Mouse (Mus musculus) thymus, adult 2 months (tissue): ENCODE measurements around the gene Oprl1.

ENCODE experiments used
- CTCF ChIP-seq: fragments of 200-500 bp; IDR thresholded peaks from 2 replicates; pipeline ENCODE4 v1.5.1; 2012; ENCODE audit warnings: mild to moderate bottlenecking, control low read depth, low read length, moderate library complexity, borderline replicate concordance; ENCODE audit not compliant: control insufficient read depth, poor library complexity, insufficient read depth; ENCODE audit errors: extremely low read depth
- POLR2A ChIP-seq: fragments of 200-500 bp; IDR thresholded peaks from 2 replicates; pipeline ENCODE4 v1.6.1; 2012; ENCODE audit warnings: mild to moderate bottlenecking, low read length, control low read depth, moderate library complexity; ENCODE audit not compliant: control insufficient read depth, poor library complexity, insufficient read depth; ENCODE audit errors: extremely low read depth

DNA sequence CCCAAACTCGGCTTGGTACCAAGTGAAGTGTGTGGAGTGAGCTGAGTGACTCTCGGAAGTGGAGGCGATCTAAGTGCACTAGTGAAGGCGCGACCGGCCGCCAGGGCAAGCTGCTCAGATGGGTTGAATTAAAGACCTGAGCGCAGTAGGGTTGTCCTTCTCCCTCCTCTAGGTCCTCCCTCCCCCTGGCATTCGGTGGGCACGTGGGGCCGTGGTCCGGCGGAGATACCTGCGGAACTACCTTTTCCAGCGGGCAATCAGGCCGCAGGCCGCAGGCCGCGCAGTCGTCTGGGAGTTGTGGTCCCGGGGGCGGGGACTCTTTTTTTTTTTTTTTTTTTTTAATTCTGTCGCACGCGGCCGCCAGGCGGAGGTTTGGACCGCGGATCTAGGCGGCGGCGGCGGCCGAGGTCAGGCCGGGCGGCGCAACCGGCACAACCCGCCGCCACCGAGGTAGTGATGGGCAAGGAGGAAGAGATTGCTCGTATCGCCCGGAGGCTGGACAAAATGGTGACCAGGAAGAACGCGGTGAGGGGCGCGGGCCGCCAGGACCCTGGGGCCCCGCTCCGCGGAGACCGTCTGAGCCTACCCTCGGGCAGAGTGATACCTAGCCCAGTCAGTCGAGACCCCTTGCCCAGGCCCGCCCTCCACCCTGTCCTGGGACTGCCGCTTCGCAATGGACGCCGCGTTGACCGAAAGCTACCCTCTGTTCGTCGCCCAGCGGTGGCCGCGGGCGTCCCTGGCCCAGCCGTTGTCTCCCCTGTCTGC lies 34.7 kb upstream of the Oprl1 start, which contains the start of gene Tcea2:
- TF ChIP-seq CTCF (peak; percentile 49; the same call in 1 of the 2 replicates), POLR2A (peak; percentile 30; the same call in 1 of the 2 replicates)
